7 mouse cellular contexts compared by ENCODE assay signal in the genomic region with DNA sequence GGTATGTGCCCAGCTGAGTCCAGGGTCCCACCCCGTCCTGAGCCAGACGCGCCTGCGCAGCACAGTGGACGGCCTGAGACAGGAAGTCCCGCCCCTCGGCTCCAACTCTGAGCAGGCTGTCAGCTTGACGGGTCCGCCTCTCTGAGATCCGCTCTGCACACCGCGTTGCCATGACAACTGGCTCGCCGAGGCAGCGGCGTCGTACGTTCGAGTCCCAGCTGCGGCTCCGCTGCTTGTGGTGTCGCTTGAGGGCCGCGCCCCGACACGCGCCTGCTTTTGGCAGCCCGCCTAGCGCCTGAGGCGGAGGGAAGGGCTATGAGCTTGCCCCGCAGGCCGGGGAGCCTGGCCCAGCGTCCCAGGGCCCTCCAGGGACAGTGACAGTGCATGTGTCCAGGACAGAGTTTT. TPM values are rescaled to one million over a fixed set of nuclear protein-coding genes. Genes with fewer than 3 reads are reported as not detected.
DNase-seq lines count a peak whose midpoint lies in the region; ATAC-seq and TF ChIP-seq lines count a peak whose summit lies in the region.

No protein-coding gene starts in this region.

- no peak for TF ChIP-seq POLR2A in limb, embryonic 14.5 days (IDR thresholded peaks at IDR 0.05; ENCODE audit: borderline replicate concordance, extremely low read depth, insufficient read depth, insufficient read length)

- no peaks in the 10 kb centered on the region for H3K9me3 ChIP-seq in embryonic facial prominence, embryonic 10.5 days
- no peaks in the 10 kb centered on the region for H3K9me3 ChIP-seq in intestine, postnatal 0 days (ENCODE audit: control insufficient read depth)
- H3K9me3 ChIP-seq in limb, embryonic 14.5 days (ENCODE audit: control insufficient read depth, low read length) = no peaks in the 10 kb centered on the region
- H3K9me3 ChIP-seq in midbrain, embryonic 16.5 days (replicated peaks; ENCODE audit: control insufficient read depth, low read length, poor library complexity, severe bottlenecking) = no peaks in the 10 kb centered on the region

- H3K4me3 ChIP-seq in embryonic facial prominence, embryonic 10.5 days = peak overlapping the region; percentile 60
- H3K4me3 ChIP-seq in intestine, postnatal 0 days (ENCODE audit: low read depth, low read length) = peak overlapping the region; percentile 38
- peak overlapping the region; percentile 48 for H3K4me3 ChIP-seq in limb, embryonic 14.5 days (replicated peaks; ENCODE audit: low read length)
- H3K4me3 ChIP-seq in midbrain, embryonic 16.5 days (ENCODE audit: low read depth, low read length) = peak overlapping the region; percentile 34

- H3K4me2 ChIP-seq in intestine, postnatal 0 days (replicated peaks; ENCODE audit: low read depth) = peak overlapping the region; percentile 72
- H3K4me2 ChIP-seq in limb, embryonic 14.5 days (replicated peaks; ENCODE audit: low read depth, low read length, severe bottlenecking) = peak overlapping the region; percentile 75
- peak overlapping the region; percentile 67 for H3K4me2 ChIP-seq in midbrain, embryonic 16.5 days (ENCODE audit: low read length)

- H3K9ac ChIP-seq in intestine, postnatal 0 days (ENCODE audit: low read depth, low read length) = 0 out of 2 replicates have a peak overlapping the region, but pooled peaks have one; percentile 40
- H3K9ac ChIP-seq in limb, embryonic 14.5 days (ENCODE audit: low read depth, low read length, severe bottlenecking) = peak overlapping the region; percentile 52
- H3K9ac ChIP-seq in midbrain, embryonic 16.5 days (ENCODE audit: low read depth, low read length) = peak overlapping the region; percentile 63

- peak; percentile 81 for ATAC-seq in intestine, postnatal 0 days
- ATAC-seq in limb, embryonic 14.5 days (ENCODE audit: low FRiP score, low read depth) = peak; percentile 97
- peak; percentile 96 for ATAC-seq in midbrain, embryonic 16.5 days

- H3K36me3 ChIP-seq in embryonic facial prominence, embryonic 10.5 days (replicated peaks) = no peaks in the 10 kb centered on the region
- H3K36me3 ChIP-seq in intestine, postnatal 0 days (ENCODE audit: control insufficient read depth, insufficient read depth) = no peaks in the 10 kb centered on the region
- no peaks in the 10 kb centered on the region for H3K36me3 ChIP-seq in limb, embryonic 14.5 days (ENCODE audit: control insufficient read depth, insufficient read depth, low read length)
- no peaks in the 10 kb centered on the region for H3K36me3 ChIP-seq in midbrain, embryonic 16.5 days (ENCODE audit: control insufficient read depth, insufficient read depth, low read length)

- WGBS in embryonic facial prominence, embryonic 10.5 days = 1% methylated on average over 33 of the region's 33 CpGs
- WGBS in intestine, postnatal 0 days = 2% methylated on average over 33 of the region's 33 CpGs
- WGBS in limb, embryonic 14.5 days = 2% methylated on average over 33 of the region's 33 CpGs
- 2% methylated on average over 33 of the region's 33 CpGs for WGBS in midbrain, embryonic 16.5 days

- no peaks in the 10 kb centered on the region for H3K27me3 ChIP-seq in embryonic facial prominence, embryonic 10.5 days (replicated peaks; ENCODE audit: low read depth, poor library complexity, severe bottlenecking)
- no peaks in the 10 kb centered on the region for H3K27me3 ChIP-seq in intestine, postnatal 0 days (replicated peaks; ENCODE audit: control insufficient read depth, insufficient read depth, low read length)
- no peaks in the 10 kb centered on the region for H3K27me3 ChIP-seq in limb, embryonic 14.5 days (ENCODE audit: control insufficient read depth, insufficient read depth, low read length)
- H3K27me3 ChIP-seq in midbrain, embryonic 16.5 days (ENCODE audit: control insufficient read depth, insufficient read depth, low read depth, low read length) = no peaks in the 10 kb centered on the region

- TF ChIP-seq CTCF in intestine, postnatal 0 days (IDR thresholded peaks at IDR 0.05; ENCODE audit: low read depth) = no peak

- H3K4me1 ChIP-seq in embryonic facial prominence, embryonic 10.5 days = peaks cover 9% of the 10 kb centered on the region
- 0 out of 2 replicates have a peak, but pooled peaks cover 8% of the 10 kb centered on the region for H3K4me1 ChIP-seq in intestine, postnatal 0 days (replicated peaks; ENCODE audit: control insufficient read depth, insufficient read depth, low read length)
- no peaks in the 10 kb centered on the region for H3K4me1 ChIP-seq in limb, embryonic 14.5 days (ENCODE audit: control insufficient read depth, insufficient read depth, low read length)
- H3K4me1 ChIP-seq in midbrain, embryonic 16.5 days (ENCODE audit: control insufficient read depth, insufficient read depth, low read length) = peaks cover 3% of the 10 kb centered on the region; the same call in 1 of the 2 replicates

- H3K27ac ChIP-seq in embryonic facial prominence, embryonic 10.5 days (replicated peaks) = peak overlapping the region; percentile 85
- no peak overlapping the region for H3K27ac ChIP-seq in intestine, postnatal 0 days (ENCODE audit: low read depth, low read length)
- no peak overlapping the region for H3K27ac ChIP-seq in limb, embryonic 14.5 days (replicated peaks; ENCODE audit: low read depth, low read length)
- no peak overlapping the region for H3K27ac ChIP-seq in midbrain, embryonic 16.5 days (ENCODE audit: low read length)

- DNase-seq in adrenal gland, postnatal 14 days = peak; percentile 93
- DNase-seq in embryonic facial prominence, embryonic 10.5 days (ENCODE audit: low spot score) = peak; percentile 95
- peak; percentile 99 for DNase-seq in heart, adult 11 months
- peak; percentile 95 for DNase-seq in limb, embryonic 14.5 days (ENCODE audit: low spot score)
- peak; percentile 76 to 77 for DNase-seq in spleen, adult 18-20 months

RNA-seq across cellular contexts. Expression of gene Nptx1, which starts 23.0 kb away (rescaled TPM):
- 3.3 and 4.1 TPM in 2 replicates for total RNA-seq in adrenal gland, postnatal 14 days (2021)
- 1.9 and 2.6 TPM in 2 replicates for polyA plus RNA-seq in embryonic facial prominence, embryonic 10.5 days (2016; fragmentation: Nextera tagmentation; extraction: Ambion mirVana)
- 0.26 and 0.37 TPM in 2 replicates for polyA plus RNA-seq in intestine, postnatal 0 days (2015; fragmentation: Nextera tagmentation; extraction: Ambion mirVana)
- 2.2 and 2.5 TPM in 2 replicates for polyA plus RNA-seq in limb, embryonic 14.5 days (2012; rRNA removed)
- 1.4 and 1.6 TPM in 2 replicates for polyA plus RNA-seq in limb, embryonic 14.5 days (2014; fragmentation: Nextera tagmentation; extraction: Ambion mirVana)
- 12.4 and 12.6 TPM in 2 replicates for polyA plus RNA-seq in midbrain, embryonic 16.5 days (2015; fragmentation: Nextera tagmentation; extraction: Ambion mirVana)

RNA-seq across cellular contexts. Expression of gene Endov, which starts 33.4 kb away (rescaled TPM):
- 19.7 and 22.4 TPM in 2 replicates for total RNA-seq in adrenal gland, postnatal 14 days (2021)
- 21.1 and 21.2 TPM in 2 replicates for polyA plus RNA-seq in embryonic facial prominence, embryonic 10.5 days (2016; fragmentation: Nextera tagmentation; extraction: Ambion mirVana)
- 8.4 and 10.6 TPM in 2 replicates for polyA plus RNA-seq in intestine, postnatal 0 days (2015; fragmentation: Nextera tagmentation; extraction: Ambion mirVana)
- 29.3 and 32.9 TPM in 2 replicates for polyA plus RNA-seq in limb, embryonic 14.5 days (2012; rRNA removed)
- polyA plus RNA-seq in limb, embryonic 14.5 days (2014; fragmentation: Nextera tagmentation; extraction: Ambion mirVana) = 12.0 and 14.9 TPM in 2 replicates
- polyA plus RNA-seq in midbrain, embryonic 16.5 days (2015; fragmentation: Nextera tagmentation; extraction: Ambion mirVana) = 17.3 and 19.8 TPM in 2 replicates
